Mouse (Mus musculus): ENCODE data around the gene Nav2. TPM values are rescaled to one million over a fixed set of nuclear protein-coding genes. Genes with fewer than 3 reads are reported as not detected.

The Nav2 gene
- polyA plus RNA-seq, 1 experiment: 46.2 TPM

DNA sequence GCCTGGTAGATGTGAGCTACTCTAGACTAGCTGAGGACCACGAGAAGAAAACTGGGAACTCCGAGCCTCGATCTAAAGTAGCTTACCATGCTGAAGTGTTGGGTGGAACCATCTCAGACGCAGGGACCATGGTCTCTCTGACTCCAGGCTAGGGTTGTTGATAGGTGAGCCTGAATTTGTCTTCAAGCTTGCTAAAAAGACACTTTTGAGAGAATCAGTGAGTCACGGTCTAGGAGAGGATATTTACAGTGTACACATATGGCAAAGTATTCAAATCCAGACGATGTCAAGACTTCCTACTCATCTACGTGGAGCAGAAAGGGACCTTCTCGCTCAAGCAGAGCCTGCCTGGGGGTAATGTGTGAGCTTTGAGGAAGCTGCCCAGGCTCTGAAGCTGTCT, 89.6 kb downstream of the Nav2 start:
- Histone ChIP-seq H3K36me3 (ENCODE audit: control insufficient read depth, insufficient read depth, low read length) (no peaks in the 10 kb centered on the region), H3K4me3 (ENCODE audit: control insufficient read depth, insufficient read depth, low read length) (no peak overlapping the region), H3K4me1 (replicated peaks; ENCODE audit: control insufficient read depth, insufficient read depth, low read length) (no peaks in the 10 kb centered on the region), H3K27ac (ENCODE audit: control insufficient read depth, insufficient read depth, low read length) (no peak overlapping the region; the same call in 1 of the 2 replicates), H3K27me3 (ENCODE audit: control insufficient read depth, insufficient read depth, low read length) (no peaks in the 10 kb centered on the region)
- TF ChIP-seq POLR2A (IDR thresholded peaks at IDR 0.05; ENCODE audit: control insufficient read depth, extremely low read depth, insufficient read depth, low read length, poor library complexity) (no peak), CTCF (IDR thresholded peaks at IDR 0.05; ENCODE audit: borderline replicate concordance, control insufficient read depth, extremely low read depth, insufficient read depth, low read length, poor library complexity) (no peak)
- DNase-seq: no peak
- WGBS: 58% methylated on average over 8 of the region's 8 CpGs

DNA sequence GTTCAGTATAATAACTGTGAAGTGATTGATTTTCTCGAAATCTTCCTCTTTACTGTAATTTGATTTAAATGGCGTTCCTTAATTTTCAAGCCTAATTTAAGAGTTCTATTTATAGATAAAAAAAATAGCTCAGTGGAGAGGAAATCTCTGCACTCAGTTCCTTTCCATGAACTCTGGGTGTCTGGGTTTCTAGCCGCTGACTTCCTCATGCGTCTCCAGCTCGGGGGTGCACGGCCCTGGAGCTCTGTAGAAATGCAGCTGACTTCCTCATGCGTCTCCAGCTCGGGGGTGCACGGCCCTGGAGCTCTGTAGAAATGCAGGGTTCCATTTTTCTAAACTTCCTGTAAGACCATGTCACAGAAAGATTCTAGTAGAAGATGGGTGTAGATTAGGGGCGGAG, 90.1 kb downstream of the Nav2 start:
- 5% methylated on average over 10 of the region's 10 CpGs for WGBS
- Histone ChIP-seq H3K27me3 (ENCODE audit: control insufficient read depth, insufficient read depth, low read length) (no peaks in the 10 kb centered on the region), H3K27ac (ENCODE audit: control insufficient read depth, insufficient read depth, low read length) (no peak overlapping the region)

DNA sequence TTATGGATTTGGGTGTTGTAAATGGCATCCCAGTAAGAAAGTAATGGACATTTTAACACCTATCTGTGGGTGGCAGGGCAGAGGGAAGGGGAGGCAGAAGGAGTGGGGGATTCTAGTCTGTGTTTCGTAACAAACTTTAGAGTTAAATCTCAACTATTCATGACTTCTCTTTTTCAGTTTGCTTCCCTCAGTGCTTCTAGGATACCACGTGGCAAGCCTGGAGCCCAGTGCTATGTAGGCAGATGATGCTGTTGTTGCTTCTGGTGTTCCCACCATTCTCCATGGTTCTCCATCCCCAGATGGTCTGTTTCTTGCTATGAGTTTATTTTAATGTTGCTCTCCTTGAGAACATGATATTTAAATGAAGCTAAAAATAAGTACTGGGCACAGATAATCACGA, 92.3 kb downstream of the Nav2 start:
- no peaks in the 10 kb centered on the region for H3K27me3 ChIP-seq (ENCODE audit: control insufficient read depth, insufficient read depth, low read length)
- no peaks in the 10 kb centered on the region for H3K36me3 ChIP-seq (ENCODE audit: control insufficient read depth, insufficient read depth, low read length)
- no peak for DNase-seq
- 46% methylated on average over 3 of the region's 3 CpGs for WGBS
- TF ChIP-seq CTCF (IDR thresholded peaks at IDR 0.05; ENCODE audit: borderline replicate concordance, control insufficient read depth, extremely low read depth, insufficient read depth, low read length, poor library complexity) (no peak), POLR2A (IDR thresholded peaks at IDR 0.05; ENCODE audit: control insufficient read depth, extremely low read depth, insufficient read depth, low read length, poor library complexity) (no peak)
- H3K27ac ChIP-seq (ENCODE audit: control insufficient read depth, insufficient read depth, low read length): no peak overlapping the region
- H3K4me1 ChIP-seq (replicated peaks; ENCODE audit: control insufficient read depth, insufficient read depth, low read length): no peaks in the 10 kb centered on the region
- H3K4me3 ChIP-seq (ENCODE audit: control insufficient read depth, insufficient read depth, low read length): no peak overlapping the region

More for the DNA sequence above, 90.1 kb downstream of the Nav2 start:
- no peak for DNase-seq
- Histone ChIP-seq H3K36me3 (ENCODE audit: control insufficient read depth, insufficient read depth, low read length) (no peaks in the 10 kb centered on the region), H3K4me1 (replicated peaks; ENCODE audit: control insufficient read depth, insufficient read depth, low read length) (no peaks in the 10 kb centered on the region), H3K4me3 (ENCODE audit: control insufficient read depth, insufficient read depth, low read length) (no peak overlapping the region)
- TF ChIP-seq CTCF (IDR thresholded peaks at IDR 0.05; ENCODE audit: borderline replicate concordance, control insufficient read depth, extremely low read depth, insufficient read depth, low read length, poor library complexity) (no peak), POLR2A (IDR thresholded peaks at IDR 0.05; ENCODE audit: control insufficient read depth, extremely low read depth, insufficient read depth, low read length, poor library complexity) (no peak)

DNA sequence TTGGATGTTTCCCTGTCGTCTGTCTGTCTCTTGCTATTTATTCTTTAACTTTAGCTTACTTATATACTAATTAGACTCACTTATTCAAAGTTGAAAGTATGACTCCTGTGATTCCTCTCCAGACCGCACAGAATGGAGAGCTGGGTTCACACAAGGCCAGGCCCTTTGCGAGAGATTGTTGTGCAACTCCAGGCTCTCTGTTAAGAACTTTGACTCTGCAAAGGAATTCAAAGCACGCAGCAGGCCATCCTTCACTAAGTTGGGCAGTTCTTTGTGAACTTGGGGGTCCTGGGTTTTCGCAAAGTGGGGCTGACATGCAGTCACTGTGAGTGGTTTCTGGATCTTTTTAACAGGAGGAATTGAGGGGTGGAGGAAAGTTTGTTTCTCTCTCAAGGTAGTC, 95.9 kb downstream of the Nav2 start:
- 96% methylated on average over 5 of the region's 5 CpGs for WGBS

DNA sequence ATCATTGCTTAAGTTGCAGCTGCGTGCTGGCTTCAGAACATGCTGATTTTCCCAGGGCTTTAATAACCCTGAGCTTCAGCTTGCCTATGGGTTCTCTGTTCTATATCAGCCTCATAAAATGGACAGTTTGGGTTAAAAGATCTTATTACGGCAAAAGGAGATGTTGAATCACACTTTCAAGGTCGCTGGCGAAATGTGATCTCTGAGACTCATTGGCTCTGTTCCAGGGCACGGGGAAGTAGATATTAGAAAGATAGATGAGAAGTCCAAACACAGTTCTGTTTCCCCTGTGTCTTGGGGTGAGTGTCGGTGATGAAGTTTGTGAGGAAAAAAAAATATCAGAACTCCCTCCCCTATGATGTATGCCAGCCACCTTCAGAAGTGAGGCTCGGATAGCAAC, 98.4 kb downstream of the Nav2 start:
- Histone ChIP-seq H3K27me3 (ENCODE audit: control insufficient read depth, insufficient read depth, low read length) (no peaks in the 10 kb centered on the region), H3K4me3 (ENCODE audit: control insufficient read depth, insufficient read depth, low read length) (no peak overlapping the region), H3K27ac (ENCODE audit: control insufficient read depth, insufficient read depth, low read length) (no peak overlapping the region), H3K4me1 (replicated peaks; ENCODE audit: control insufficient read depth, insufficient read depth, low read length) (no peaks in the 10 kb centered on the region), H3K36me3 (ENCODE audit: control insufficient read depth, insufficient read depth, low read length) (no peaks in the 10 kb centered on the region)
- no peak for DNase-seq
- 68% methylated on average over 7 of the region's 7 CpGs for WGBS
- no peak for TF ChIP-seq POLR2A (IDR thresholded peaks at IDR 0.05; ENCODE audit: control insufficient read depth, extremely low read depth, insufficient read depth, low read length, poor library complexity)
- no peak for TF ChIP-seq CTCF (IDR thresholded peaks at IDR 0.05; ENCODE audit: borderline replicate concordance, control insufficient read depth, extremely low read depth, insufficient read depth, low read length, poor library complexity)

More for the DNA sequence above, 95.9 kb downstream of the Nav2 start:
- H3K36me3 ChIP-seq (ENCODE audit: control insufficient read depth, insufficient read depth, low read length): no peaks in the 10 kb centered on the region
- no peak overlapping the region for H3K27ac ChIP-seq (ENCODE audit: control insufficient read depth, insufficient read depth, low read length)
- H3K27me3 ChIP-seq (ENCODE audit: control insufficient read depth, insufficient read depth, low read length): no peaks in the 10 kb centered on the region
- TF ChIP-seq CTCF (IDR thresholded peaks at IDR 0.05; ENCODE audit: borderline replicate concordance, control insufficient read depth, extremely low read depth, insufficient read depth, low read length, poor library complexity) (no peak), POLR2A (IDR thresholded peaks at IDR 0.05; ENCODE audit: control insufficient read depth, extremely low read depth, insufficient read depth, low read length, poor library complexity) (no peak)
- no peak overlapping the region for H3K4me3 ChIP-seq (ENCODE audit: control insufficient read depth, insufficient read depth, low read length)
- no peak for DNase-seq
- H3K4me1 ChIP-seq (replicated peaks; ENCODE audit: control insufficient read depth, insufficient read depth, low read length): no peaks in the 10 kb centered on the region

DNA sequence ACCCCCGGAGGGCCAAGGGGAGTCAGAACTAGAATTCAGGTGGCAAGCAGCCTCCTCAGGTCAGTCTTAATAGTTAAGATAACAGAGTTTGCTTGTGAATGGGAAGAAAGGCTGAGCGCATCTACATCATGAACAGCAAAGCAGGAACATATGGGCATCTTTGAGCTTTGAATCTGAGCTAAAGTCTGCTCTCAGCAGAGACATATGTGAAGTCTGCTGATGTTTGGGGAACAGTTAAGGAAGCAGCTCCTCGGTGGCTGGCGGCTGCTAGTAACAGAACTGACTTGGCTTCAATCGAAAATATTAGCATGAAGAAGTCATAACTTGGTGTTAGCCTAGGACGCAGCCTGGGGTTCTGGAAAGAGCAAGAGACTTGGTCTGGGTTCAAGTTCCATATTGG, 102.2 kb downstream of the Nav2 start:
- no peak for DNase-seq
- Histone ChIP-seq H3K36me3 (ENCODE audit: control insufficient read depth, insufficient read depth, low read length) (no peaks in the 10 kb centered on the region), H3K27me3 (ENCODE audit: control insufficient read depth, insufficient read depth, low read length) (no peaks in the 10 kb centered on the region), H3K4me1 (replicated peaks; ENCODE audit: control insufficient read depth, insufficient read depth, low read length) (no peaks in the 10 kb centered on the region), H3K27ac (ENCODE audit: control insufficient read depth, insufficient read depth, low read length) (no peak overlapping the region), H3K4me3 (ENCODE audit: control insufficient read depth, insufficient read depth, low read length) (no peak overlapping the region)
- WGBS: 96% methylated on average over 6 of the region's 6 CpGs
- no peak for TF ChIP-seq CTCF (IDR thresholded peaks at IDR 0.05; ENCODE audit: borderline replicate concordance, control insufficient read depth, extremely low read depth, insufficient read depth, low read length, poor library complexity)
- TF ChIP-seq POLR2A (IDR thresholded peaks at IDR 0.05; ENCODE audit: control insufficient read depth, extremely low read depth, insufficient read depth, low read length, poor library complexity): no peak

DNA sequence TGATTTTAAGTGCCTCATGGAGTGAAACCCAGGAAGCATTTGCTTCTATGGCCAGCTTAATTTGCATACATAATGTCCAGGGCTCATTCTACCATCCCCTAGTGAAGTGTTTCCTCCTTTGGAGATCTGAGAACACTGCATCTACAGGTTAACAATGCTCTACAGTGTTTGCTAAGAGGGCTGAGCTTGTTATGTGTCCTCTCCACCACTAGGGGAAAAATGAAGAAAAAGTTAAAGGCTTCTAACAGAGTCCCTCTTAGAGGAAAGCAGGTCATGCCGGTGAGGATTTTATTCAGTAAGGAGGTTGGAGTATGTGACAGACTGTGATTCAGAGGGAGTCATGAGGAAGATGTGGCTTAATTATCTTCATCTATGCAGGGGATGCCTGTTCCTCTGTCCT, 103.5 kb downstream of the Nav2 start:
- TF ChIP-seq POLR2A (IDR thresholded peaks at IDR 0.05; ENCODE audit: control insufficient read depth, extremely low read depth, insufficient read depth, low read length, poor library complexity) (no peak), CTCF (IDR thresholded peaks at IDR 0.05; ENCODE audit: borderline replicate concordance, control insufficient read depth, extremely low read depth, insufficient read depth, low read length, poor library complexity) (no peak)
- Histone ChIP-seq H3K27me3 (ENCODE audit: control insufficient read depth, insufficient read depth, low read length) (no peaks in the 10 kb centered on the region), H3K4me1 (replicated peaks; ENCODE audit: control insufficient read depth, insufficient read depth, low read length) (no peaks in the 10 kb centered on the region), H3K36me3 (ENCODE audit: control insufficient read depth, insufficient read depth, low read length) (no peaks in the 10 kb centered on the region), H3K4me3 (ENCODE audit: control insufficient read depth, insufficient read depth, low read length) (no peak overlapping the region), H3K27ac (ENCODE audit: control insufficient read depth, insufficient read depth, low read length) (no peak overlapping the region)
- no peak for DNase-seq
- 69% methylated on average over 1 of the region's 1 CpGs for WGBS
